Mouse (Mus musculus) ES-Bruce4 (cell line): ENCODE data around the gene Pik3r1. TPM values are rescaled to one million over a fixed set of nuclear protein-coding genes. Genes with fewer than 3 reads are reported as not detected.

ENCODE experiments used
- H3K27ac ChIP-seq: 2 replicates; pipeline ENCODE4 v1.5.1; 2012; ENCODE audit warnings: low read length, inconsistent platforms; ENCODE audit not compliant: insufficient read depth
- H3K27me3 ChIP-seq: 2 replicates; pipeline ENCODE4 v1.6.1; 2012; ENCODE audit warnings: mild to moderate bottlenecking, low read length, inconsistent platforms; ENCODE audit not compliant: control insufficient read depth, poor library complexity, insufficient read depth, severe bottlenecking
- H3K36me3 ChIP-seq: 2 replicates; pipeline ENCODE4 v1.6.1; 2012; ENCODE audit warnings: inconsistent platforms, mild to moderate bottlenecking, low read length, moderate library complexity; ENCODE audit not compliant: control insufficient read depth, poor library complexity, insufficient read depth, severe bottlenecking
- H3K4me1 ChIP-seq: one replicate; pipeline ENCODE4 v1.8.1; 2011; ENCODE audit warnings: low read length; ENCODE audit not compliant: control insufficient read depth, insufficient read depth
- H3K4me3 ChIP-seq: 2 replicates; pipeline ENCODE4 v1.5.1; 2011; ENCODE audit warnings: low read depth, mild to moderate bottlenecking, low read length
- H3K9ac ChIP-seq: 2 replicates; pipeline ENCODE4 v1.6.1; 2012; ENCODE audit warnings: low read depth, mild to moderate bottlenecking, inconsistent platforms; ENCODE audit not compliant: poor library complexity, severe bottlenecking
- H3K9me3 ChIP-seq: replicated peaks from 2 replicates; pipeline ENCODE4 v1.6.1; 2012; ENCODE audit warnings: mild to moderate bottlenecking, low read length, inconsistent platforms; ENCODE audit not compliant: control insufficient read depth, poor library complexity, insufficient read depth, severe bottlenecking
- CTCF ChIP-seq: IDR thresholded peaks from one replicate; pipeline ENCODE4 v1.8.1; 2011; ENCODE audit warnings: low read depth, low read length
- EP300 ChIP-seq: IDR thresholded peaks from 2 replicates; pipeline ENCODE4 v1.6.1; 2011; ENCODE audit warnings: low read depth, low read length; ENCODE audit not compliant: insufficient read depth
- POLR2A ChIP-seq: IDR thresholded peaks from one replicate; pipeline ENCODE4 v1.8.1; 2011; ENCODE audit warnings: low read length; ENCODE audit not compliant: insufficient read depth
- polyA plus RNA-seq: library from polyadenylated mRNA; stranded (reverse); fragments of >200 nt; gene quantifications from 2 replicates; pipeline ENCODE4 v1.2.4, GENCODE M21; 2011; ENCODE audit warnings: low read depth; ENCODE audit not compliant: missing spikeins, insufficient read depth, insufficient read length

Pik3r1 gene
- polyA plus RNA-seq, 1 experiment = 7.5 TPM

- TF ChIP-seq POLR2A (no peak), CTCF (no peak), EP300 (no peak)
- no peaks in the 10 kb centered on the region for H3K36me3 ChIP-seq
- H3K27ac ChIP-seq = no peak overlapping the region
- no peaks in the 10 kb centered on the region for H3K9me3 ChIP-seq
- no peak overlapping the region for H3K9ac ChIP-seq
- no peaks in the 10 kb centered on the region for H3K4me1 ChIP-seq
- H3K4me3 ChIP-seq = no peak overlapping the region
- H3K27me3 ChIP-seq = no peaks in the 10 kb centered on the region
Measured at GRCm38 (mm10) chr13:101736521-101737387, 31.3 kb downstream of the Pik3r1 start.

GRCm38 (mm10) chr13:101735364-101736120, 32.5 kb downstream of the Pik3r1 start:
- no peak overlapping the region for H3K9ac ChIP-seq
- H3K36me3 ChIP-seq = no peaks in the 10 kb centered on the region
- no peak overlapping the region for H3K27ac ChIP-seq
- no peak overlapping the region for H3K4me3 ChIP-seq
- TF ChIP-seq EP300 (no peak), CTCF (peak; percentile 43)
- H3K27me3 ChIP-seq = no peaks in the 10 kb centered on the region
- no peaks in the 10 kb centered on the region for H3K9me3 ChIP-seq
- H3K4me1 ChIP-seq = no peaks in the 10 kb centered on the region

GRCm38 (mm10) chr13:101734227-101734626, 33.8 kb downstream of the Pik3r1 start:
- no peaks in the 10 kb centered on the region for H3K36me3 ChIP-seq
- no peaks in the 10 kb centered on the region for H3K27me3 ChIP-seq
- no peaks in the 10 kb centered on the region for H3K9me3 ChIP-seq
- TF ChIP-seq EP300 (no peak), POLR2A (no peak), CTCF (no peak)
- H3K4me3 ChIP-seq = no peak overlapping the region
- no peak overlapping the region for H3K9ac ChIP-seq
- H3K27ac ChIP-seq = no peak overlapping the region
- H3K4me1 ChIP-seq = no peaks in the 10 kb centered on the region

DNA sequence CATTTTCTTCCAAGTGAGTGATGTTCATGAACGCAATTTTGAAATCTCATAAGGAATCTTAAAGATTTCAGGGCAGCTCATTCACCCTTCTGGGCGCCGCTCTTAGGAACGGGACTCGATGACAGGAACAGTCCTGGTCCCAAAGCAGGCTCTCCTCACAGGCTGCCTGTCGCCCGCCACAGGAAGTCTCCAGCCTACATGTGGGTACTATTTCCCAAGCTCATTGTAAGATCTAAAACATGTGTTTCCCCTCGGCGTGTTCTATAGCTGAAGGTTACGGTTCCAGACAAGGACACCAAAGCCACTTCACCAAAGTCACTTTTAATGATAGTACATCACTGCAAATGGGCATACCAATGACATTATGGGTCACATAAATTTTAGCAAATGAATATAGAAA, 35.3 kb downstream of the Pik3r1 start:
- Histone ChIP-seq H3K36me3 (no peaks in the 10 kb centered on the region), H3K4me1 (no peaks in the 10 kb centered on the region), H3K27me3 (no peaks in the 10 kb centered on the region), H3K9ac (no peak overlapping the region), H3K4me3 (no peak overlapping the region), H3K27ac (no peak overlapping the region), H3K9me3 (no peaks in the 10 kb centered on the region)
- no peak for TF ChIP-seq EP300
- TF ChIP-seq CTCF = no peak
- TF ChIP-seq POLR2A = no peak

DNA sequence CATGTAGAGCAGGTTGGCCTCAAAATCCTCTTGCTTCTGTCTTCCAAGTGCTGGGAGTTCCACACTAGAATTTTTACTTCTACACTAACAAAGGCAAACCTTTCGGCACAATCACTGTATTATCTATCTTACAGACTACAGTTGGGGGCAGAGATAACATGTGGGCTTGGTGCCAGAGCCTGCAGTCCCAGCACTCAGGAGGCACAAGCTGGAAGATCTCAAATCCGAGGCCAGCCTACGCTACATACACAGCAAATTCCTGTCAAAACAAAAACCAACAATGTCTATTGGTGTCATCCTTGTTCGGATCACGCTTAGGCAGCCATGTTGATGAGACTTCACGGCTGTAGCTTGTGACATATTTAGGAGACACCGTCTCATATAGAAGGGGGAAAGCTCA, 36.2 kb downstream of the Pik3r1 start:
- no peaks in the 10 kb centered on the region for H3K27me3 ChIP-seq
- H3K9ac ChIP-seq = no peak overlapping the region
- no peaks in the 10 kb centered on the region for H3K36me3 ChIP-seq
- no peaks in the 10 kb centered on the region for H3K4me1 ChIP-seq
- H3K27ac ChIP-seq = no peak overlapping the region
- no peak for TF ChIP-seq EP300
- TF ChIP-seq POLR2A = no peak
- no peak for TF ChIP-seq CTCF
- H3K4me3 ChIP-seq = no peak overlapping the region
- H3K9me3 ChIP-seq = no peaks in the 10 kb centered on the region

- Histone ChIP-seq H3K36me3 (no peaks in the 10 kb centered on the region), H3K4me1 (no peaks in the 10 kb centered on the region), H3K9ac (no peak overlapping the region), H3K27ac (no peak overlapping the region), H3K4me3 (no peak overlapping the region), H3K27me3 (no peaks in the 10 kb centered on the region), H3K9me3 (no peaks in the 10 kb centered on the region)
- no peak for TF ChIP-seq CTCF
- no peak for TF ChIP-seq EP300
- no peak for TF ChIP-seq POLR2A
Measured at GRCm38 (mm10) chr13:101730351-101730750, 37.7 kb downstream of the Pik3r1 start.
